Mouse (Mus musculus): Measurements from ENCODE around the gene Tspoap1.
A peak's percentile ranks its signal among the peaks of the same experiment; 100 is the strongest.

Gene Tspoap1

GRCm38 (mm10) chr11:87745632-87746555, 14.4 kb upstream of the Tspoap1 start:
- no peak for DNase-seq

GRCm38 (mm10) chr11:87747312-87747711, 13.0 kb upstream of the Tspoap1 start:
- DNase-seq, result no peak

- no peak for DNase-seq
Observed at GRCm38 (mm10) chr11:87747716-87748115, 12.6 kb upstream of the Tspoap1 start.

GRCm38 (mm10) chr11:87748132-87749119, 11.9 kb upstream of the Tspoap1 start:
- DNase-seq, result peak; percentile 35 to 59

- DNase-seq, result peak; percentile 61 to 77
Observed at GRCm38 (mm10) chr11:87749192-87750042, 10.9 kb upstream of the Tspoap1 start.

GRCm38 (mm10) chr11:87750043-87750421, 10.3 kb upstream of the Tspoap1 start:
- no peak for DNase-seq

- no peak for DNase-seq
Observed at GRCm38 (mm10) chr11:87750521-87750920, 9.8 kb upstream of the Tspoap1 start.

- DNase-seq, result no peak
Observed at GRCm38 (mm10) chr11:87751031-87751430, 9.3 kb upstream of the Tspoap1 start.

GRCm38 (mm10) chr11:87751491-87751966, 8.8 kb upstream of the Tspoap1 start:
- no peak for DNase-seq

- DNase-seq, result no peak
Observed at GRCm38 (mm10) chr11:87752307-87752706, 8.0 kb upstream of the Tspoap1 start.

- no peak for DNase-seq
Observed at GRCm38 (mm10) chr11:87753255-87753654, 7.1 kb upstream of the Tspoap1 start.

GRCm38 (mm10) chr11:87753891-87754501, 6.3 kb upstream of the Tspoap1 start:
- DNase-seq, result no peak

GRCm38 (mm10) chr11:87754603-87755002, 5.7 kb upstream of the Tspoap1 start:
- no peak for DNase-seq

GRCm38 (mm10) chr11:87755360-87756017, 4.9 kb upstream of the Tspoap1 start:
- DNase-seq, result peak in 1 of 2 experiments; percentile 43

- no peak for DNase-seq
Observed at GRCm38 (mm10) chr11:87756251-87756820, 4.0 kb upstream of the Tspoap1 start.

- no peak for DNase-seq
Observed at GRCm38 (mm10) chr11:87757001-87757954, 3.1 kb upstream of the Tspoap1 start.

GRCm38 (mm10) chr11:87758161-87758911, 2.0 kb upstream of the Tspoap1 start:
- DNase-seq, result no peak

- DNase-seq, result no peak
Observed at GRCm38 (mm10) chr11:87758957-87759608, 1.3 kb upstream of the Tspoap1 start.

Data from kidney, postnatal 4 days (tissue).